Mouse (Mus musculus): ENCODE data around the gene Srrd. TPM values are rescaled to one million over a fixed set of nuclear protein-coding genes. Genes with fewer than 3 reads are reported as not detected.

Gene Srrd
- total and polyA plus RNA-seq, 2 experiments from 2014 or later, result 52.2 to 67.9 TPM

DNA sequence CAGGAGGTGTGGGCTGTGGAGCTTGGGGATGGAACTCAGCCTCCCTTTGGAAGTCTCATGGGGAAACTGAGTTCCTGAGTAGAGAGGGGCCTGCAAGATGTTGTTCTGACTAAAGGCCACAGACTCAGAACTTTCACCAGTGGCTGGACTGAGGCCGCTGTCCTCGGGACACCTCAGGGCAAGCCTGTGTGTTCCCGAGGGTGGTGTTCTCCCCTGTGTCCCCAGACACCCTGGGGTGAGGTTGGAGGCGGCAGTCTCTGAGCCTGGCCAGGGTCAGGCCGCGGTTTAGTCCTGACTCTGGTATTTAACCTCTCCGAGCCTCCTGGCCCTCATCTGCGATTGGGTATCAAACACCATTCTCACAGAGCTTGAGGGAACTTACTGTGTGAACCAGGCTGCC lies 47.3 kb downstream of the Srrd start:
- H3K36me3 ChIP-seq (ENCODE audit: insufficient read depth), result no peaks in the 10 kb centered on the region
- DNase-seq (no peak), ATAC-seq (no peak)
- no peaks in the 10 kb centered on the region for H3K9me3 ChIP-seq (ENCODE audit: low read length)
- no peak overlapping the region for H3K27ac ChIP-seq (ENCODE audit: low read depth, low read length)
- H3K4me1 ChIP-seq (ENCODE audit: insufficient read depth), result no peaks in the 10 kb centered on the region
- no peak overlapping the region for H3K9ac ChIP-seq
- H3K4me2 ChIP-seq (ENCODE audit: low read depth), result no peak overlapping the region
- 61% methylated on average over 8 of the region's 8 CpGs for WGBS
- H3K4me3 ChIP-seq (ENCODE audit: low read depth, low read length), result no peak overlapping the region
- no peaks in the 10 kb centered on the region for H3K27me3 ChIP-seq (ENCODE audit: insufficient read depth, low read length)
- no peak for TF ChIP-seq CTCF (IDR thresholded peaks at IDR 0.05; ENCODE audit: low read depth)

DNA sequence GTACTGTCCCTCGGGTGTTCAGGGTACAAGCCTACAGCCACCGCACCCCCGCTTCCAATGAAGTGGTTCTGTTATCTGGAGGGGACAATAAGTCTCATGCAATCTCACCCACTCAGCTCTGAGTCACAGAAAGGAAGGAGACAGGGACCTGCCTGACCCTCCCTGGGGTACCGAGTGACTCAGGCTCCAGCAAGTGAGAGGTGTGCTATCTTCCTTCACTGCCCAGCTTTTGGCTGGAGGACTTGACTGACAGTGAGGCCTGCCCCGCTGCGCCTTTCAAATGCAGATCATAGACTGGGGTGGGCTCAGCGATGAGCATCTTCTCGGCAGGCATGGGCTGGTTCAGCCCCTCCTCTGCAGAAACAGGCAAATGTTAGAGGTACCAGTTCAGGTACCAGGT lies 47.7 kb downstream of the Srrd start:
- Histone ChIP-seq H3K36me3 (ENCODE audit: insufficient read depth) (no peaks in the 10 kb centered on the region), H3K4me2 (ENCODE audit: low read depth) (no peak overlapping the region), H3K4me1 (ENCODE audit: insufficient read depth) (no peaks in the 10 kb centered on the region), H3K9me3 (ENCODE audit: low read length) (no peaks in the 10 kb centered on the region), H3K27ac (ENCODE audit: low read depth, low read length) (no peak overlapping the region), H3K27me3 (ENCODE audit: insufficient read depth, low read length) (no peaks in the 10 kb centered on the region), H3K4me3 (ENCODE audit: low read depth, low read length) (no peak overlapping the region), H3K9ac (no peak overlapping the region)
- DNase-seq (no peak), ATAC-seq (no peak)
- WGBS, result 34% methylated on average over 8 of the region's 8 CpGs
- no peak for TF ChIP-seq CTCF (IDR thresholded peaks at IDR 0.05; ENCODE audit: low read depth)

DNA sequence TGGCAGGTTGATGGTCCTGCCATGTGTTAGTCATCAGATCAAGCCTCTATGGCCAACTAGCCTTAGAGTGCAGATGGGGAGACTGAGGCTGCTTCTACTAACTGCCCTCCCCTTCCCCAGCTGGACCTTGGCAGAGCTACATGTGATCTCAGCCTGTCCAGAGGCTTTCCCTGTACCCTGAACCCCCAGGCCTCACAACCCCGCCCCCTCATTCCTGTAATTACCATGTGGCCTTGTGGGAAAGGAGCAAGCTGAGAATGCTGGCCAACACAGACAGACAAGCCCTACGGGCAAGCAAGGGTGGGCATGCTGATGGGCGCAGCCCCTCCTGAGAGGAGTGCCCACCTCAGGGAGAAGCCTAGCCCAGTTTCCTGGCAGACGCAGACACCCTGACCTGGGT lies 48.1 kb downstream of the Srrd start:
- H3K36me3 ChIP-seq (ENCODE audit: insufficient read depth), result no peaks in the 10 kb centered on the region
- ATAC-seq (no peak), DNase-seq (no peak)
- no peak overlapping the region for H3K4me3 ChIP-seq (ENCODE audit: low read depth, low read length)
- no peaks in the 10 kb centered on the region for H3K9me3 ChIP-seq (ENCODE audit: low read length)
- H3K27me3 ChIP-seq (ENCODE audit: insufficient read depth, low read length), result no peaks in the 10 kb centered on the region
- TF ChIP-seq CTCF (IDR thresholded peaks at IDR 0.05; ENCODE audit: low read depth), result no peak
- no peak overlapping the region for H3K4me2 ChIP-seq (ENCODE audit: low read depth)
- no peak overlapping the region for H3K27ac ChIP-seq (ENCODE audit: low read depth, low read length)
- no peaks in the 10 kb centered on the region for H3K4me1 ChIP-seq (ENCODE audit: insufficient read depth)
- H3K9ac ChIP-seq, result no peak overlapping the region
- 57% methylated on average over 4 of the region's 4 CpGs for WGBS

DNA sequence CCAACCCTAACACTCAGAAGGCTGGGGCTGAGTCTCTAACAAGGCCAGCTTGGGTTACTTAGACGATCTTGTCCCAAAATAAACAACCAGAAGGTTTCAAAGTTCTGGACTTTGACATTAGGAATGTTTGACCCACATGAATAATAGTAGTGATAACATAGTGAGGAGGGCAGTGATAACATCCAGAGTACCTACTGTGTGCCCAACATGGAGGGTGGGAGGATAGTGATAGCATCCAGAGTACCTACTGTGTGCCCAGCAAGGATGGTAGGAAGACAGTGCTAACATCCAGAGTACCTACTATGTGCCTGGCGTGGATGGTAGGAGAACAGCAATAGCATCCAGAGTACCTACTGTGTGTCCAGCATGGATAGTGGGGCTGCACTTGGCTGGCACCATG lies 49.0 kb downstream of the Srrd start:
- DNase-seq, result no peak
- H3K4me3 ChIP-seq (ENCODE audit: low read depth, low read length), result no peak overlapping the region
- ATAC-seq, result no peak
- H3K27ac ChIP-seq (ENCODE audit: low read depth, low read length), result no peak overlapping the region
- H3K4me2 ChIP-seq (ENCODE audit: low read depth), result no peak overlapping the region
- H3K9ac ChIP-seq, result no peak overlapping the region
- WGBS, result 80% methylated on average over 2 of the region's 2 CpGs
- H3K4me1 ChIP-seq (ENCODE audit: insufficient read depth), result no peaks in the 10 kb centered on the region
- TF ChIP-seq CTCF (IDR thresholded peaks at IDR 0.05; ENCODE audit: low read depth), result no peak
- no peaks in the 10 kb centered on the region for H3K9me3 ChIP-seq (ENCODE audit: low read length)
- no peaks in the 10 kb centered on the region for H3K27me3 ChIP-seq (ENCODE audit: insufficient read depth, low read length)
- no peaks in the 10 kb centered on the region for H3K36me3 ChIP-seq (ENCODE audit: insufficient read depth)

DNA sequence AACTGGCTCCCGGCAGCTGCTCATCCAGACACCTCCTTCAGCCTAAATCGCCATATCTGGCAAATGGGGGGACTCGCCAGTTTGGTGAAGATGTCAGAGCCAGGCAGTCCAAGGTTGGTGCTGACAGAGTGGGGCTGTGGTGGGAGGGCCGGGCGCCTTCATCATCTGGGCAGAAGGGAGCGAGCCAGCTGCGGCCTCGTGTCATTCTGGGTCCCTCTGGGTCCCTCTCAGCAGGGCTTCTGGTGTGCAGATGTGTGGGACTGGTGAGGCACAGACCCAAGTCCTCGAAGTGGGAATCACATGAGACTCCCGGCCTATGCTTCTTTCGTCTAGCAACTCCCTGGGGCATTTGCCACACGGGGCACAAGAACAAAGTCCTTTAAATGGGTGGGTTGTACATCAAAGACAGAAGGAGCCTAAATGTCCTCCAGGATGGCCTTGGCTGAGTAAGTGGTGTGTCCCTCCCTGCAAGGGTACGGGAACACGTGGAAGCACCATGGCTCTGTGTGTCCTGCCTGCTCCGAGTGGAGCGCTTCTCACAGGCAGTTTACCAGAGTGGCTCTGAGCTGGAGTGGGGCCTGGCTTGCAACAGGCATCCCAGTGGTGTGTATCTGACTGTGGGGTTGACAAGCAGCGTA lies 50.4 kb downstream of the Srrd start:
- DNase-seq (no peak), ATAC-seq (no peak)
- Histone ChIP-seq H3K4me2 (ENCODE audit: low read depth) (no peak overlapping the region), H3K27ac (ENCODE audit: low read depth, low read length) (no peak overlapping the region), H3K9ac (no peak overlapping the region), H3K9me3 (ENCODE audit: low read length) (no peaks in the 10 kb centered on the region), H3K4me1 (ENCODE audit: insufficient read depth) (no peaks in the 10 kb centered on the region), H3K4me3 (ENCODE audit: low read depth, low read length) (no peak overlapping the region), H3K27me3 (ENCODE audit: insufficient read depth, low read length) (no peaks in the 10 kb centered on the region), H3K36me3 (ENCODE audit: insufficient read depth) (no peaks in the 10 kb centered on the region)
- TF ChIP-seq CTCF (IDR thresholded peaks at IDR 0.05; ENCODE audit: low read depth), result no peak
- WGBS, result 85% methylated on average over 17 of the region's 17 CpGs

DNA sequence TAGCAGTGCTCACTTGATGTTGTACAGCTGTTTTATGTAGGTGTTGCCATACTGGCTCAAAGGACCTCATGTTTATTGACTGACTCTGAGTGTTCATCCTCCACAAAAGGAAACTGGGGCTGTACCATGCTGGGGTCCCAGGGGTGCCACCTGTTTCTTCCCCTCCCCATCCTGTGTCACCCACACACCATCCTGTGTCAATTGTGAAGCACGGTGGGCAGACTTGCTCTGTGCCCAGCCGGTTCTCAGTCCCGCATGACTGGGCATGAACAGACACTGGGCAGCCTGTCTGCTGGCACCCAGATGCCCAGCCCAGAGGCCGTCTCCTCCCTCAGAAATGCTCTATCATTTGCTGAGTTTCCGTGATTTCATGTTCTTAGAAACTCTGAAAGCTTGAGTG lies 51.0 kb downstream of the Srrd start:
- Histone ChIP-seq H3K4me1 (ENCODE audit: insufficient read depth) (no peaks in the 10 kb centered on the region), H3K9ac (no peak overlapping the region), H3K27ac (ENCODE audit: low read depth, low read length) (no peak overlapping the region), H3K4me3 (ENCODE audit: low read depth, low read length) (no peak overlapping the region), H3K4me2 (ENCODE audit: low read depth) (no peak overlapping the region), H3K27me3 (ENCODE audit: insufficient read depth, low read length) (no peaks in the 10 kb centered on the region), H3K9me3 (ENCODE audit: low read length) (no peaks in the 10 kb centered on the region), H3K36me3 (ENCODE audit: insufficient read depth) (no peaks in the 10 kb centered on the region)
- no peak for TF ChIP-seq CTCF (IDR thresholded peaks at IDR 0.05; ENCODE audit: low read depth)
- WGBS, result 69% methylated on average over 5 of the region's 5 CpGs
- DNase-seq (no peak), ATAC-seq (no peak)

DNA sequence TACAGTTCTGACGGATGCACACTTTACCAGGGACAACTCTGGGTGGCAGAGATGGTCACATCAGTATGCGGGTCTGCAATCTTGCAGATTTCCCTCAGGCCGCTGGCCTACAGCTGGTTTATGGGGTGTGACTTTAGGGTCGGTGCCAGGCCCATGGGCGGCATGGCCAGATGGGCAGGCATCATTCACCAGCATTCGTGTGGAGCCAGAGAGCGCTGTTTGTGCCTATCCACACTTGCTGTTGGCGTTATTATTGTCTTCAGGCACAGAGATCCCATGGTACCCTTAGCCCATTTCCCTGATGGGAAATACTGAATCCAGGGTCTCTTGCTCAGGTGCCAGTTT lies 52.3 kb downstream of the Srrd start:
- no peaks in the 10 kb centered on the region for H3K27me3 ChIP-seq (ENCODE audit: insufficient read depth, low read length)
- no peaks in the 10 kb centered on the region for H3K4me1 ChIP-seq (ENCODE audit: insufficient read depth)
- H3K4me2 ChIP-seq (ENCODE audit: low read depth), result no peak overlapping the region
- WGBS, result 86% methylated on average over 8 of the region's 8 CpGs
- ATAC-seq (no peak), DNase-seq (no peak)
- H3K4me3 ChIP-seq (ENCODE audit: low read depth, low read length), result no peak overlapping the region
- no peak overlapping the region for H3K9ac ChIP-seq
- H3K36me3 ChIP-seq (ENCODE audit: insufficient read depth), result no peaks in the 10 kb centered on the region
- TF ChIP-seq CTCF (IDR thresholded peaks at IDR 0.05; ENCODE audit: low read depth), result no peak
- no peaks in the 10 kb centered on the region for H3K9me3 ChIP-seq (ENCODE audit: low read length)
- no peak overlapping the region for H3K27ac ChIP-seq (ENCODE audit: low read depth, low read length)
